In genomic region chr8:119887130-119887529, GRCm38 (mm10) we compare ENCODE assay signal across 9 mouse cellular contexts. TPM values are rescaled to one million over a fixed set of nuclear protein-coding genes. Genes with fewer than 3 reads are reported as not detected.
DNase-seq lines count a peak whose midpoint lies in the region; ATAC-seq and TF ChIP-seq lines count a peak whose summit lies in the region.
"Had no signal": no experiment of that assay in that cellular context is flagged by ENCODE, and none has a peak within 500 bp of the region (broad histone marks: within the 10 kb centered on the region; RNA-seq: fewer than 3 reads in every experiment).

No protein-coding gene starts in this region.

- 77% methylated on average over 3 of the region's 3 CpGs for WGBS in hindbrain, postnatal 0 days
- WGBS in hindbrain, embryonic 13.5 days, result 88% methylated on average over 3 of the region's 3 CpGs
- WGBS in lung, embryonic 14.5 days, result 87% methylated on average over 3 of the region's 3 CpGs

- no peak overlapping the region for H3K4me3 ChIP-seq in hindbrain, postnatal 0 days (ENCODE audit: low read length)
- no peak overlapping the region for H3K4me3 ChIP-seq in hindbrain, embryonic 13.5 days
- H3K4me3 ChIP-seq in CH12.LX (replicated peaks in 1 of 3; ENCODE audit: low read depth in 2 of 3, low read length in 2 of 3, poor library complexity in 1 of 3), result no peak overlapping the region
- no peak overlapping the region for H3K4me3 ChIP-seq in lung, embryonic 14.5 days (ENCODE audit: low read depth, low read length)
- H3K4me3 ChIP-seq: liver, embryonic 15.5 days had no signal

- dilution Hi-C loops in CH12.LX (cut with MboI; ENCODE audit: extremely low pct_ligation_motif_present, extremely low pct_unique_long_range_greater_than_20kb, low sequenced_read_pairs), result no loop called here

- no peak for ATAC-seq in hindbrain, postnatal 0 days
- ATAC-seq in hindbrain, embryonic 13.5 days (ENCODE audit: low FRiP score), result no peak
- ATAC-seq in lung, embryonic 14.5 days (ENCODE audit: insufficient read depth), result no peak

- TF ChIP-seq RAD21 in CH12.LX (IDR thresholded peaks at IDR 0.05; ENCODE audit: low read depth, low read length), result peak; percentile 54

- TF ChIP-seq CTCF in hindbrain, postnatal 0 days (IDR thresholded peaks at IDR 0.05; ENCODE audit: low read depth), result peak; percentile 79
- TF ChIP-seq CTCF in CH12.LX (conservative IDR thresholded peaks at IDR 0.05 in 1 of 2, IDR thresholded peaks at IDR 0.05 in 1 of 2; ENCODE audit: low read depth in 2 of 2, low read length in 2 of 2), result peak; percentile 64 to 77
- peak; percentile 90 for TF ChIP-seq CTCF in lung, embryonic 14.5 days (IDR thresholded peaks at IDR 0.05; ENCODE audit: low read depth)

- H3K27ac ChIP-seq in hindbrain, postnatal 0 days, result no peak overlapping the region
- no peak overlapping the region for H3K27ac ChIP-seq in hindbrain, embryonic 13.5 days
- H3K27ac ChIP-seq in CH12.LX (ENCODE audit: insufficient read depth, low read depth), result no peak overlapping the region
- H3K27ac ChIP-seq in lung, embryonic 14.5 days (ENCODE audit: low read depth), result no peak overlapping the region
- H3K27ac ChIP-seq: liver, embryonic 15.5 days had no signal

- H3K9me3 ChIP-seq in hindbrain, postnatal 0 days (ENCODE audit: low read length), result no peaks in the 10 kb centered on the region
- no peaks in the 10 kb centered on the region for H3K9me3 ChIP-seq in hindbrain, embryonic 13.5 days
- no peaks in the 10 kb centered on the region for H3K9me3 ChIP-seq in CH12.LX (replicated peaks; ENCODE audit: low read length)
- H3K9me3 ChIP-seq in lung, embryonic 14.5 days (ENCODE audit: low read depth, low read length), result no peaks in the 10 kb centered on the region
- H3K9me3 ChIP-seq: liver, embryonic 15.5 days had no signal

- no peak for TF ChIP-seq EP300 in CH12.LX (IDR thresholded peaks at IDR 0.05; ENCODE audit: low read length)

- H3K36me3 ChIP-seq in hindbrain, postnatal 0 days (ENCODE audit: insufficient read depth, low read length), result no peaks in the 10 kb centered on the region
- no peaks in the 10 kb centered on the region for H3K36me3 ChIP-seq in hindbrain, embryonic 13.5 days
- no peaks in the 10 kb centered on the region for H3K36me3 ChIP-seq in CH12.LX (replicated peaks in 1 of 2; ENCODE audit: control insufficient read depth in 1 of 2, insufficient read depth in 1 of 2, low read length in 1 of 2)
- no peaks in the 10 kb centered on the region for H3K36me3 ChIP-seq in lung, embryonic 14.5 days (ENCODE audit: insufficient read depth)
- H3K36me3 ChIP-seq: liver, embryonic 15.5 days had no signal

- no peaks in the 10 kb centered on the region for H3K4me1 ChIP-seq in hindbrain, postnatal 0 days (ENCODE audit: insufficient read depth, low read length)
- H3K4me1 ChIP-seq in hindbrain, embryonic 13.5 days (replicated peaks), result peaks cover 14% of the 10 kb centered on the region
- peaks cover 0 to 2% of the 10 kb centered on the region in 2 experiments; a peak in 1 of 4 replicates for H3K4me1 ChIP-seq in CH12.LX (ENCODE audit: control insufficient read depth in 1 of 2, insufficient read depth in 2 of 2)
- H3K4me1 ChIP-seq in lung, embryonic 14.5 days (ENCODE audit: insufficient read depth), result no peaks in the 10 kb centered on the region; the same call in 1 of the 2 replicates

- in situ Hi-C loops in CH12.LX (cut with MboI; ENCODE audit: low pct_ligation_motif_present, low pct_unique_long_range_greater_than_20kb, low sequenced_read_pairs), result no loop called here

- peak; percentile 36 for DNase-seq in hindbrain, postnatal 0 days (ENCODE audit: low spot score)
- DNase-seq in A20 (ENCODE audit: low read depth, low spot score), result peak; percentile 50
- peak; percentile 17 for DNase-seq in CH12.LX (ENCODE audit: extremely low read depth)
- peak; percentile 64 for DNase-seq in embryo, embryonic 10.5 days (ENCODE audit: low spot score)
- peak; percentile 63 for DNase-seq in lung, embryonic 14.5 days
- peak; percentile 75 for DNase-seq in testis, postnatal 10 days (ENCODE audit: low spot score)
- no peak for DNase-seq in T-cell, adult 2 months (ENCODE audit: low spot score)

- H3K79me2 ChIP-seq in CH12.LX (replicated peaks; ENCODE audit: control insufficient read depth, extremely low read depth, insufficient read depth, poor library complexity, severe bottlenecking), result no peaks in the 10 kb centered on the region

- no peaks in the 10 kb centered on the region for H3K27me3 ChIP-seq in hindbrain, postnatal 0 days (ENCODE audit: insufficient read depth, low read length)
- no peaks in the 10 kb centered on the region for H3K27me3 ChIP-seq in hindbrain, embryonic 13.5 days
- H3K27me3 ChIP-seq in CH12.LX (replicated peaks), result peaks cover 3% of the 10 kb centered on the region
- H3K27me3 ChIP-seq in lung, embryonic 14.5 days (ENCODE audit: insufficient read depth, low read length), result no peaks in the 10 kb centered on the region

- no peak overlapping the region for H3K4me2 ChIP-seq in hindbrain, postnatal 0 days (ENCODE audit: low read depth, low read length)
- H3K4me2 ChIP-seq in hindbrain, embryonic 13.5 days, result no peak overlapping the region
- H3K4me2 ChIP-seq in CH12.LX (ENCODE audit: insufficient read depth, low read depth, poor library complexity, severe bottlenecking), result no peak overlapping the region
- no peak overlapping the region for H3K4me2 ChIP-seq in lung, embryonic 14.5 days
- H3K4me2 ChIP-seq: liver, embryonic 15.5 days had no signal

- no peak for TF ChIP-seq POLR2A in CH12.LX (IDR thresholded peaks at IDR 0.05; ENCODE audit: low read depth, low read length)

- H3K9ac ChIP-seq in hindbrain, postnatal 0 days (replicated peaks; ENCODE audit: low read length), result no peak overlapping the region
- H3K9ac ChIP-seq in hindbrain, embryonic 13.5 days, result no peak overlapping the region
- H3K9ac ChIP-seq in CH12.LX (ENCODE audit: insufficient read depth, low read depth), result no peak overlapping the region
- H3K9ac ChIP-seq in lung, embryonic 14.5 days, result no peak overlapping the region
- H3K9ac ChIP-seq: liver, embryonic 15.5 days had no signal

TF ChIP-seq in CH12.LX, 34 proteins besides CTCF, POLR2A, EP300 and RAD21:
- TF ChIP-seq SIN3A (IDR thresholded peaks at IDR 0.05; ENCODE audit: low read length) (no peak), SMC3 (IDR thresholded peaks at IDR 0.05; ENCODE audit: low read depth, low read length) (peak; percentile 46), NELFE (IDR thresholded peaks at IDR 0.05; ENCODE audit: low read depth, low read length) (no peak), RCOR1 (conservative IDR thresholded peaks at IDR 0.05; ENCODE audit: low read depth, low read length) (no peak)
TF ChIP-seq in CH12.LX: peak in this region for 1.

RNA-seq across cellular contexts. Expression of gene Usp10, which starts 23.0 kb away (rescaled TPM):
- 88.5 and 91.1 TPM in 2 replicates for total RNA-seq in hindbrain, postnatal 0 days (2014; rRNA removed)
- polyA plus RNA-seq in hindbrain, postnatal 0 days (2015; fragmentation: Nextera tagmentation; extraction: Ambion mirVana), result 89.0 and 94.2 TPM in 2 replicates
- polyA plus RNA-seq in hindbrain, embryonic 13.5 days (2015; fragmentation: Nextera tagmentation; extraction: Ambion mirVana), result 123 and 126 TPM in 2 replicates
- total RNA-seq in CH12.LX (2012; rRNA removed) (152 and 167 TPM in 2 replicates), CH12.LX (2014; rRNA removed) (72.3 and 80.0 TPM in 2 replicates)
- polyA plus RNA-seq in CH12.LX (2012; ENCODE audit: insufficient read length, low read depth), result 125 and 161 TPM in 2 replicates
- polyA plus RNA-seq in lung, embryonic 14.5 days (2014; fragmentation: Nextera tagmentation; extraction: Ambion mirVana), result 142 and 155 TPM in 2 replicates

RNA-seq across cellular contexts. Expression of gene Gm20388, which starts 23.5 kb away (rescaled TPM):
- 58.0 and 71.3 TPM in 2 replicates for total RNA-seq in hindbrain, postnatal 0 days (2014; rRNA removed)
- not detected in 2 replicates for polyA plus RNA-seq in hindbrain, postnatal 0 days (2015; fragmentation: Nextera tagmentation; extraction: Ambion mirVana)
- 1.9 and 4.1 TPM in 2 replicates for polyA plus RNA-seq in hindbrain, embryonic 13.5 days (2015; fragmentation: Nextera tagmentation; extraction: Ambion mirVana)
- total RNA-seq in CH12.LX (2012; rRNA removed) (16.5 and 26.3 TPM in 2 replicates), CH12.LX (2014; rRNA removed) (11.9 and 14.8 TPM in 2 replicates)
- polyA plus RNA-seq in CH12.LX (2012; ENCODE audit: insufficient read length, low read depth), result 22.2 and 27.2 TPM in 2 replicates
- not detected in 2 replicates for polyA plus RNA-seq in lung, embryonic 14.5 days (2014; fragmentation: Nextera tagmentation; extraction: Ambion mirVana)
- polyA plus RNA-seq: liver, embryonic 15.5 days had no signal

RNA-seq across cellular contexts. Expression of gene Klhl36, which starts 25.1 kb away (rescaled TPM):
- total RNA-seq in hindbrain, postnatal 0 days (2014; rRNA removed), result 36.6 and 37.3 TPM in 2 replicates
- polyA plus RNA-seq in hindbrain, postnatal 0 days (2015; fragmentation: Nextera tagmentation; extraction: Ambion mirVana), result 20.6 and 22.0 TPM in 2 replicates
- polyA plus RNA-seq in hindbrain, embryonic 13.5 days (2015; fragmentation: Nextera tagmentation; extraction: Ambion mirVana), result 14.6 and 14.8 TPM in 2 replicates
- total RNA-seq in CH12.LX (2012; rRNA removed) (5.2 and 7.9 TPM in 2 replicates), CH12.LX (2014; rRNA removed) (3.0 and 3.4 TPM in 2 replicates)
- 3.1 and 3.8 TPM in 2 replicates for polyA plus RNA-seq in CH12.LX (2012; ENCODE audit: insufficient read length, low read depth)
- polyA plus RNA-seq in lung, embryonic 14.5 days (2014; fragmentation: Nextera tagmentation; extraction: Ambion mirVana), result 11.5 and 11.8 TPM in 2 replicates

RNA-seq across cellular contexts. Expression of gene Cotl1, which starts 46.8 kb away (rescaled TPM):
- total RNA-seq in hindbrain, postnatal 0 days (2014; rRNA removed), result 263 and 269 TPM in 2 replicates
- polyA plus RNA-seq in hindbrain, postnatal 0 days (2015; fragmentation: Nextera tagmentation; extraction: Ambion mirVana), result 85.4 and 87.8 TPM in 2 replicates
- 98.1 and 106 TPM in 2 replicates for polyA plus RNA-seq in hindbrain, embryonic 13.5 days (2015; fragmentation: Nextera tagmentation; extraction: Ambion mirVana)
- total RNA-seq in CH12.LX (2012; rRNA removed) (59.6 and 69.1 TPM in 2 replicates), CH12.LX (2014; rRNA removed) (135 and 139 TPM in 2 replicates)
- 349 and 375 TPM in 2 replicates for polyA plus RNA-seq in CH12.LX (2012; ENCODE audit: insufficient read length, low read depth)
- 201 and 204 TPM in 2 replicates for polyA plus RNA-seq in lung, embryonic 14.5 days (2014; fragmentation: Nextera tagmentation; extraction: Ambion mirVana)
